Mouse (Mus musculus): Measurements from ENCODE around the gene Fam181a. TPM values are rescaled to one million over a fixed set of nuclear protein-coding genes. Genes with fewer than 3 reads are reported as not detected.

Gene Fam181a
- polyA plus RNA-seq, 2 experiments = 0.16 TPM; not detected in 1

DNA sequence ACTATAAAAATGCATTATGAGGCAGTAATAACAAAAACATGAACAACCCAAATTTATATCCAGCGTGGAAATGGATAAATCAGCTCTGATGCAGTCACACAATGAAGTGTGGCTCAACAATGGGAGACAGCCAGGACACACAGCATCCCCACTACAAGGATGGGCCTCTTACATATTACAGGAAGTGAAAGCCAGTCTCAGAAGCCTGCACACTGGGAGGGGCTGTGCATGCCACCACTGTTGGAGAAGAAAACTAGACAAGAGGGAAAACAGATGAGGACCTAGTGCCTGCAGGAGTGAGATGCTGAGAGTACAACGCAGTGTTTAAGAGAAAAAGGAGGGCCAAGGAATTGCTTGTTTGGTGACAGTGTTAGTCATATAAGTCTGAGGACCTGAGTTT lies 37.0 kb upstream of the Fam181a start:
- Histone ChIP-seq H3K27ac (replicated peaks; ENCODE audit: low read depth, low read length) (no peak overlapping the region), H3K9ac (ENCODE audit: low read depth, low read length, severe bottlenecking) (no peak overlapping the region), H3K4me2 (replicated peaks; ENCODE audit: low read depth, low read length, severe bottlenecking) (no peak overlapping the region), H3K4me3 (replicated peaks; ENCODE audit: low read length) (no peak overlapping the region), H3K9me3 (ENCODE audit: control insufficient read depth, low read length) (peaks cover 5% of the 10 kb centered on the region), H3K4me1 (ENCODE audit: control insufficient read depth, insufficient read depth, low read length) (no peaks in the 10 kb centered on the region), H3K36me3 (ENCODE audit: control insufficient read depth, insufficient read depth, low read length) (no peaks in the 10 kb centered on the region), H3K27me3 (ENCODE audit: control insufficient read depth, insufficient read depth, low read length) (no peaks in the 10 kb centered on the region)
- ATAC-seq (ENCODE audit: low FRiP score, low read depth) (no peak), DNase-seq (ENCODE audit: low spot score) (no peak)
- TF ChIP-seq POLR2A (IDR thresholded peaks at IDR 0.05; ENCODE audit: borderline replicate concordance, extremely low read depth, insufficient read depth, insufficient read length) = no peak
- WGBS = 86% methylated on average over 2 of the region's 2 CpGs

DNA sequence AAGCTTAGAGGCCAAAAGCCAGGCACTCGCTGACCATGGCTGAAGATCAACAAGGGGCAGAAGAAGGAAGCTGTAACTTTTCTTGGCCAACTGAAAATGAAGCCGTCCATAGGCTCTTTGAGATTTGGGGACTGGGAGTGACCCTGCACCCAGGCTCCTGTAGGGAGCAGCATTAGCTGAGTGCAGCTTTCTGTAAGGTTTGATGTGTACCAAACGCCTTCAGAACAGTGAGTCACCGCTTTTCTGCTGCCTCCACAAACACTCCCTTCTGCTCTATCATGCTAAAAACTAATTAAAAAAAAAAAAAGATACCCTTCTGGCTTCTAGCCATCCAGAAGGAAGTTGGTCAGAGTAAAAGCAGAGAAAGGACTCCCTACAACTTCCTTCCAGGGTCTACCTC lies 34.4 kb upstream of the Fam181a start:
- WGBS = 67% methylated on average over 4 of the region's 4 CpGs
- DNase-seq (ENCODE audit: low spot score) (no peak), ATAC-seq (ENCODE audit: low FRiP score, low read depth) (no peak)
- no peaks in the 10 kb centered on the region for H3K27me3 ChIP-seq (ENCODE audit: control insufficient read depth, insufficient read depth, low read length)
- no peak overlapping the region for H3K27ac ChIP-seq (replicated peaks; ENCODE audit: low read depth, low read length)
- peaks cover 5% of the 10 kb centered on the region for H3K9me3 ChIP-seq (ENCODE audit: control insufficient read depth, low read length)
- H3K4me1 ChIP-seq (ENCODE audit: control insufficient read depth, insufficient read depth, low read length) = no peaks in the 10 kb centered on the region
- no peak overlapping the region for H3K4me3 ChIP-seq (replicated peaks; ENCODE audit: low read length)
- H3K4me2 ChIP-seq (replicated peaks; ENCODE audit: low read depth, low read length, severe bottlenecking) = no peak overlapping the region
- no peak for TF ChIP-seq POLR2A (IDR thresholded peaks at IDR 0.05; ENCODE audit: borderline replicate concordance, extremely low read depth, insufficient read depth, insufficient read length)
- no peak overlapping the region for H3K9ac ChIP-seq (ENCODE audit: low read depth, low read length, severe bottlenecking)
- H3K36me3 ChIP-seq (ENCODE audit: control insufficient read depth, insufficient read depth, low read length) = no peaks in the 10 kb centered on the region

DNA sequence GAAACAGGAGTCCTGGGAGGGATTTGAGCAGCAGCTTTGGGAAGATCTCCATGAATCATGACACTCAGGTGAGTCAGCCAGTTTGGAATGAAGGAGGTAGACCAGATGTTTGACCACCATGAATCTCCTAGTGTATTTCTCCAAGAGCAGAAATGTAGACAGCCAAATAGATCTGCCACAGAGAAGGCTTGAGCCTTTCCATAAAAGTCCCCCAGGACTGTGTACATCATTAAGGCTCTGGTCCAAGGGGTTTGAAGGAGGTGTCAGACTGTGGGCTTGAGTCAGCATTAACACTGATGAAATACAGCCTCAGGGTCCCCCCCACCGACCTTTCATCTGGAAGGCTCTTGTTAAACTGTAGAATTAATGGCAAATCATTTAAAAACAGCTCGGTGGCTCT lies 29.3 kb upstream of the Fam181a start:
- H3K4me2 ChIP-seq (replicated peaks; ENCODE audit: low read depth, low read length, severe bottlenecking) = no peak overlapping the region
- TF ChIP-seq POLR2A (IDR thresholded peaks at IDR 0.05; ENCODE audit: borderline replicate concordance, extremely low read depth, insufficient read depth, insufficient read length) = no peak
- no peaks in the 10 kb centered on the region for H3K27me3 ChIP-seq (ENCODE audit: control insufficient read depth, insufficient read depth, low read length)
- H3K9me3 ChIP-seq (ENCODE audit: control insufficient read depth, low read length) = peaks cover 5% of the 10 kb centered on the region
- ATAC-seq (ENCODE audit: low FRiP score, low read depth) = no peak
- H3K36me3 ChIP-seq (ENCODE audit: control insufficient read depth, insufficient read depth, low read length) = no peaks in the 10 kb centered on the region
- no peak overlapping the region for H3K9ac ChIP-seq (ENCODE audit: low read depth, low read length, severe bottlenecking)
- DNase-seq (ENCODE audit: low spot score) = no peak
- no peak overlapping the region for H3K27ac ChIP-seq (replicated peaks; ENCODE audit: low read depth, low read length)
- H3K4me1 ChIP-seq (ENCODE audit: control insufficient read depth, insufficient read depth, low read length) = no peaks in the 10 kb centered on the region
- 20% methylated on average over 2 of the region's 2 CpGs for WGBS
- H3K4me3 ChIP-seq (replicated peaks; ENCODE audit: low read length) = no peak overlapping the region

DNA sequence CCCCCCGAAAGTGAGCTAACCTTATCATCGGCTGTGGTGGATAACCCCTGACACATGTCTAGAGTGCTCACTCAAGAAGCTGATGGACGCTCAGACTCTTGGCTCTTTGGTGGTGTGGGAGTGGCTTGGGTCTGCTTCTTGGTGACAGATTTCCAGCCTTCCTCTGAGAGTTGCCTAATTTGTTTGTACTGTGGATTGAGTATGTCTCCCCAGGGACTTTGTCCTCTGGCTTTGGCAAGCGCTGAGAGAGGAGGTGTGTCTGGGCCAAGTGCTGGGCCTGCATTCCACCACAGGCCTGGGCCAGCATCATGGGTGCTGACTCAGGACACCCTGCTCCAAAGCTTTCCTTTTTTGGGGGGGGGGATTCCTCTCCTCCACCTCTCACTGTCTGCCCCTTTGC lies 28.9 kb upstream of the Fam181a start:
- 50% methylated on average over 4 of the region's 4 CpGs for WGBS
- no peaks in the 10 kb centered on the region for H3K4me1 ChIP-seq (ENCODE audit: control insufficient read depth, insufficient read depth, low read length)
- no peak overlapping the region for H3K9ac ChIP-seq (ENCODE audit: low read depth, low read length, severe bottlenecking)
- H3K4me3 ChIP-seq (replicated peaks; ENCODE audit: low read length) = no peak overlapping the region
- H3K4me2 ChIP-seq (replicated peaks; ENCODE audit: low read depth, low read length, severe bottlenecking) = no peak overlapping the region
- peaks cover 5% of the 10 kb centered on the region for H3K9me3 ChIP-seq (ENCODE audit: control insufficient read depth, low read length)
- ATAC-seq (ENCODE audit: low FRiP score, low read depth) (no peak), DNase-seq (ENCODE audit: low spot score) (no peak)
- no peak for TF ChIP-seq POLR2A (IDR thresholded peaks at IDR 0.05; ENCODE audit: borderline replicate concordance, extremely low read depth, insufficient read depth, insufficient read length)
- H3K36me3 ChIP-seq (ENCODE audit: control insufficient read depth, insufficient read depth, low read length) = no peaks in the 10 kb centered on the region
- no peaks in the 10 kb centered on the region for H3K27me3 ChIP-seq (ENCODE audit: control insufficient read depth, insufficient read depth, low read length)
- H3K27ac ChIP-seq (replicated peaks; ENCODE audit: low read depth, low read length) = no peak overlapping the region

DNA sequence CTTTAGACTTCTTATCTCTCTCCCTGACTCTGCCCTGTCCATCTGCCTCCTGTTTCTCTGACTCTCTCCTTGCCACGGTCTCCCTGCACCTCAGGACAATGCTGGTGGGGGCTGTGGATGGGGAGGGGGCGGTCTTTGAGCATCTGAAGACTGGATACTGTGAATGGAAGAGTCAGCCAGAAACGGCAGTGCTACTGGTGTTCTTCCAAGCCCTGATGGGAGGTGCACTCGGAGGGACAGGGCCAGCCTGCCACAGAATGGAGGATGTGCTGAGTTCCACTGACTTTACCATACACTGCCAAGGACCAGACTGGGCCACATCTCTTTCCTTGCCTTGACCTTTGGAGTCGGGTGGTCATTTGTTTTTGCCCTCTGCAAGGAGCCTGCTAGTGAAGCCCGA lies 27.8 kb upstream of the Fam181a start:
- DNase-seq (ENCODE audit: low spot score) = no peak
- WGBS = 71% methylated on average over 6 of the region's 6 CpGs
- H3K4me1 ChIP-seq (ENCODE audit: control insufficient read depth, insufficient read depth, low read length) = no peaks in the 10 kb centered on the region

DNA sequence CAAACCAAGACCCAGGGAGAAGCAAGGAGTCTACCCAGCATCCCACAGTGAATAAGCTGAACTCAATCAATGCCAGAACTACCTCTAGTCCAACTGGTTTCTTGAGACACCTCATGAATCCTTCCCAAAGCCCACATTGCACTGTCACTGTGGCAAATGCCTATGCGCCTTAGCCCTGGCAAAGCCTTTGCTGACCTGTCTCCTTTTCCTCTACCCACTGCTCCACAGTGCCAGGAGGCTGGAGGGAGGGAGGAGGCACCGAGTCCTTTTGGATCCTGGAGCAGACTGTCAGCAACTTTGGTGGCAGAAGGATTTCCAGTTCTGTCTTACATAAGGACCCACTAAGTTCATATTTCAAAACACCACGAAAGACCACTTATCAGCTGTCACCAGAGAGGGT lies 27.4 kb upstream of the Fam181a start:
- no peak for TF ChIP-seq POLR2A (IDR thresholded peaks at IDR 0.05; ENCODE audit: borderline replicate concordance, extremely low read depth, insufficient read depth, insufficient read length)
- no peak overlapping the region for H3K9ac ChIP-seq (ENCODE audit: low read depth, low read length, severe bottlenecking)
- no peaks in the 10 kb centered on the region for H3K36me3 ChIP-seq (ENCODE audit: control insufficient read depth, insufficient read depth, low read length)
- H3K27me3 ChIP-seq (ENCODE audit: control insufficient read depth, insufficient read depth, low read length) = no peaks in the 10 kb centered on the region
- H3K4me2 ChIP-seq (replicated peaks; ENCODE audit: low read depth, low read length, severe bottlenecking) = no peak overlapping the region
- H3K4me1 ChIP-seq (ENCODE audit: control insufficient read depth, insufficient read depth, low read length) = no peaks in the 10 kb centered on the region
- DNase-seq (ENCODE audit: low spot score) = no peak
- H3K4me3 ChIP-seq (replicated peaks; ENCODE audit: low read length) = no peak overlapping the region
- ATAC-seq (ENCODE audit: low FRiP score, low read depth) = no peak
- H3K9me3 ChIP-seq (ENCODE audit: control insufficient read depth, low read length) = no peaks in the 10 kb centered on the region
- H3K27ac ChIP-seq (replicated peaks; ENCODE audit: low read depth, low read length) = no peak overlapping the region
- WGBS = 89% methylated on average over 3 of the region's 3 CpGs

More for the DNA sequence above, 27.8 kb upstream of the Fam181a start:
- H3K36me3 ChIP-seq (ENCODE audit: control insufficient read depth, insufficient read depth, low read length) = no peaks in the 10 kb centered on the region
- no peak overlapping the region for H3K9ac ChIP-seq (ENCODE audit: low read depth, low read length, severe bottlenecking)
- peaks cover 3% of the 10 kb centered on the region for H3K9me3 ChIP-seq (ENCODE audit: control insufficient read depth, low read length)
- H3K4me2 ChIP-seq (replicated peaks; ENCODE audit: low read depth, low read length, severe bottlenecking) = no peak overlapping the region
- no peak for ATAC-seq (ENCODE audit: low FRiP score, low read depth)
- H3K4me3 ChIP-seq (replicated peaks; ENCODE audit: low read length) = no peak overlapping the region
- H3K27ac ChIP-seq (replicated peaks; ENCODE audit: low read depth, low read length) = no peak overlapping the region
- no peak for TF ChIP-seq POLR2A (IDR thresholded peaks at IDR 0.05; ENCODE audit: borderline replicate concordance, extremely low read depth, insufficient read depth, insufficient read length)
- no peaks in the 10 kb centered on the region for H3K27me3 ChIP-seq (ENCODE audit: control insufficient read depth, insufficient read depth, low read length)

All from limb, embryonic 14.5 days (tissue).